Mouse (Mus musculus): ENCODE data around the gene Plek. TPM values are rescaled to one million over a fixed set of nuclear protein-coding genes. Genes with fewer than 3 reads are reported as not detected.

Gene Plek
- polyA plus RNA-seq, 1 experiment from 2014 or later = 4.3 TPM

DNA sequence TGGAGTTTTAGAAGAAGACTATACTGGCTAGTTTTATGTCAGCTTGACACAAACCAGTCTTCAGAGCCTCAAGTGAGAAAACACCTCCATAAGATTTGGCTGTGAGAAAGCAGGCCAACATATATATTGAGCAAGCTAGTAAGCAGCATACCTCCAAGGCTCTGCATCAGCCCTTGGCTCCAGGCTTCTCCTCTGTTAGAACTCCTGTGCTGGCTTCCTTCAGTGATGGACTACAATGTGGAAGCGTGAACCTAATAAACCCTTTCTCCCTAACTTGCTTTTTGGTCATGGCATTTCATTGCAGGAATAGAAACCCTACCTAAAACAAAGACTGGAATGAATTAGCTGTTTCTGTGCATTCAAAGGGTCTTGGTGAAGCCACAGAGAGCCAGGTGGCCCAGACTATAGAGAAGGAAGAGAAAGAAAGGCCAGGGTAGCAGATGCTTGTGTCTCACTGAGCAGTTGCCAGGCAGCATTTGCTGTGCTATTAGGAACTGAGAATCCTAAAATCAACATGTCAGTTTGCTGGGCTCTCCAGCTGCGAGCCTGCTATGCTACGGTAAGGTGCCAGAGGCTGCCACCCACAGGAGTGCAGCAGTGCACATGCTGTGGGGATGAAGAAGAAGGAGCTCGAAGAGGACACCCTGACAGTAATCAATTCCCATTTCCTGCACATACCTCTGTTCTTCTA lies 110.9 kb downstream of the Plek start:
- Histone ChIP-seq H3K4me3 (no peak overlapping the region), H3K9me3 (no peaks in the 10 kb centered on the region), H3K27me3 (no peaks in the 10 kb centered on the region), H3K36me3 (no peaks in the 10 kb centered on the region), H3K27ac (no peak overlapping the region), H3K4me2 (no peak overlapping the region), H3K4me1 (peaks cover 10% of the 10 kb centered on the region), H3K9ac (no peak overlapping the region)
- ATAC-seq (ENCODE audit: insufficient number of reproducible peaks, insufficient read depth, low FRiP score, low TSS enrichment, low read depth) = no peak
- 74% methylated on average over 4 of the region's 4 CpGs for WGBS

DNA sequence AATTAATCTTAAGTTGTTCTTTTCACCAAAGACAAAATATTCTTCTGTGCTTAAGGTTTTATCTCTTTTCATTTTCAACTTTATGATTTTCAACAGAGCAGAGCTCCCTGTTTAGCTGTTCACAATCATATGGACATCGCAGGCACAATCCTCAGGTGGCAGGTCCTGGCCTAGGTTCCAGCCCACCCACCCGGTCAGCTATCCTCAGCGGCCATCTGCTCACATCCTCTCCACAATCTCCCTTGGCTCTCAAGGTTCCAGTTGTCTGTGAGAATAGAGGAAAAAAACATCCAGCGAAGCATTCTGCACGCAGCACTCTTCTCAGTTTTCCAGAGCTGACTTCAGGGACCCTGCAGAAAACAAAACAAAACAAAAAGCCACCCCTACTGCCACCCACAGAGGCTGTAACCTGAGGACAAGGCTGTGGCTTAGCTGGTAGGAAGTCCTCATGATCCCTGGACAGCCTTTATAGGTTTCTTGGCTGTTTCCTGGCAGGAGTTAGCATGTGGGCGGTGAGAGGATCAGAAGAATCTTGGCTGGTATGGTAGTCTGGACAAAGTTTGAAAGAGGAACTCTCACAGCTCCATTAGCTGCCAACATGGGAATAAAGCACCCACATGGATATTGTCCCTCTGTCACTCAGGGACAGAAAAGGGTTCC lies 116.5 kb downstream of the Plek start:
- no peaks in the 10 kb centered on the region for H3K36me3 ChIP-seq
- whole genome bisulfite sequencing = 67% methylated on average over 6 of the region's 6 CpGs
- no peak for ATAC-seq (ENCODE audit: insufficient number of reproducible peaks, insufficient read depth, low FRiP score, low TSS enrichment, low read depth)
- no peak overlapping the region for H3K27ac ChIP-seq
- no peaks in the 10 kb centered on the region for H3K27me3 ChIP-seq
- no peaks in the 10 kb centered on the region for H3K9me3 ChIP-seq
- H3K4me1 ChIP-seq = 0 out of 2 replicates have a peak, but pooled peaks cover 5% of the 10 kb centered on the region
- H3K4me2 ChIP-seq = no peak overlapping the region
- no peak overlapping the region for H3K4me3 ChIP-seq
- H3K9ac ChIP-seq = no peak overlapping the region

DNA sequence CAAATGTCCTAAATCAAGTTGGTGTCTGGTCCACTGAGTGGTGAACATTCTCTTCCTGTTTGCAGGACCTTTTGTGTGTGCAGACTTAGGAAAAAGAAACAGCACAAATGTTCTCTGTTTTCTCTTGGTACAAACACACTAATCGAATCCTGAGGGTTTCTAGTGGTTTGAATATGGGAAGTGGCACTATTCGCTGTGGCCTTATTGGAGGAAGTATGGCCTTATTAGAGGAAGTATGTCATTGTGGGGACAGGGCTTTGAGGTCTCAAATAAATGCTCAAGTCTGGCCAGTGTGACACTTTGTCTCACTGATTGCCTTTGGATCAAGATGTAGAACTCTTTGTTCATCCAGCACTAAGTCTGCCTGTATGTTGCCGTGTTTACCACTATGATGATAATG lies 120.0 kb downstream of the Plek start:
- WGBS = 88% methylated on average over 3 of the region's 3 CpGs
- Histone ChIP-seq H3K27me3 (no peaks in the 10 kb centered on the region), H3K27ac (no peak overlapping the region), H3K4me2 (no peak overlapping the region), H3K36me3 (no peaks in the 10 kb centered on the region), H3K9me3 (no peaks in the 10 kb centered on the region), H3K4me3 (no peak overlapping the region), H3K4me1 (0 out of 2 replicates have a peak, but pooled peaks cover 5% of the 10 kb centered on the region), H3K9ac (no peak overlapping the region)
- ATAC-seq (ENCODE audit: insufficient number of reproducible peaks, insufficient read depth, low FRiP score, low TSS enrichment, low read depth) = no peak

Other genes starting within 250 kb of the Plek start
- gene Fbxo48, start 101.0 kb downstream of the Plek start, polyA plus RNA-seq (2015; fragmentation: Nextera tagmentation; extraction: Ambion mirVana) = 1.7 and 2.2 TPM in 2 replicates
- 32.8 and 34.2 TPM in 2 replicates for gene Cnrip1, start 795 bp downstream of the Plek start, polyA plus RNA-seq (2015; fragmentation: Nextera tagmentation; extraction: Ambion mirVana)
- gene Ppp3r1, start 106.9 kb upstream of the Plek start, polyA plus RNA-seq (2015; fragmentation: Nextera tagmentation; extraction: Ambion mirVana) = 87.8 and 89.1 TPM in 2 replicates
- 26.5 and 31.6 TPM in 2 replicates for gene Wdr92, start 129.7 kb upstream of the Plek start, polyA plus RNA-seq (2015; fragmentation: Nextera tagmentation; extraction: Ambion mirVana)
- 74.2 and 74.8 TPM in 2 replicates for gene Pno1, start 159.2 kb upstream of the Plek start, polyA plus RNA-seq (2015; fragmentation: Nextera tagmentation; extraction: Ambion mirVana)
- gene C1d, start 205.2 kb upstream of the Plek start, polyA plus RNA-seq (2015; fragmentation: Nextera tagmentation; extraction: Ambion mirVana) = 99.4 and 108 TPM in 2 replicates

Measured in embryonic facial prominence, embryonic 13.5 days (tissue).